Mouse (Mus musculus): ENCODE measurements at regions not wholly inside any gene's neighbourhood (a gene's known extent, or its start where the extent isn't known, plus 50 kb on each side); places are given as distances from the start of the nearest gene placed in this dataset.

DNA sequence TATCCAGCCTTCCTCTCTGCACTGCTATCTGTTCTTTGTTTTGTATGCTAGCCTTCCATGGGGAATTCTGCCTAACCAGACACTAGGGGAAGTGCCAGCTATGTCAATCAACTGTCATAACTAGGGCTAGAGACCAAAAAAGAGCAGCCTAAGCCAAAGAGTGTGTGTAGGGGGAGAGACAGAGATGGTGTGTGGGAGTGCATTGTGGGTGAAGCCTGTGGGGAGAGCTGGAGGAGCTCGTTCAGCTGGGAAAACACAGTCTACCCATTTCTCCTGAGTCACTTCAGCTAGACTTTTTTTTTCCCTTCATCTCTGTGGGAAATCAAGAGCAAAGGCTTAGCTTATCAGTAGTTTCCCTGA, 142.5 kb upstream of the Dph6 start:
- H3K4me2 ChIP-seq (ENCODE audit: low read depth): no peak overlapping the region
- H3K9me3 ChIP-seq (ENCODE audit: low read length): no peaks in the 10 kb centered on the region
- no peak overlapping the region for H3K4me3 ChIP-seq (ENCODE audit: low read depth, low read length)
- 0 out of 2 replicates have a peak overlapping the region, but pooled peaks have one; percentile 21 for H3K27ac ChIP-seq (ENCODE audit: low read depth, low read length)
- no peaks in the 10 kb centered on the region for H3K4me1 ChIP-seq (ENCODE audit: insufficient read depth)
- H3K9ac ChIP-seq: no peak overlapping the region
- ATAC-seq: peak; percentile 94
- no peaks in the 10 kb centered on the region for H3K27me3 ChIP-seq (ENCODE audit: insufficient read depth, low read length)
- WGBS: 17% methylated on average over 1 of the region's 1 CpGs
- peak; percentile 67 for DNase-seq
- no peak for TF ChIP-seq CTCF (IDR thresholded peaks at IDR 0.05; ENCODE audit: low read depth)
- H3K36me3 ChIP-seq (ENCODE audit: insufficient read depth): no peaks in the 10 kb centered on the region

DNA sequence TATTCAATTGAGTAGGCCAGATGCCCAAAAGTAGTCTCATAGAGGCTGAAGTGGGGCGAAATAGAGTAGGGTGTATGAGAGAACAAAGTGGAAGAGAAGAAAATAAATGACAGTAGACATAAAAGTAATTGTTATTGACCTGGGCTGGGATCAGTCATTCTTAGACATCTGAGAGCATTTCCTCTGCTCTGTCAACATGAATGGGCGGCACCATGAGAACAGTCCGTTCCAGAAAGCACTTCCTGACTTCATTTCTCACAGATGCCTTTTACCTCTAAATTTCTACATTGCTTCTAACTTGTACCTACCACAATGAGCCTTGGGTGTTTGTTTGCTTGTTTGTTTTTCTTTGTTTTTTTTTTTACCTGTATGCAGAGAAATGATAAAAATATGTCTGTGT, 148.5 kb upstream of the Dph6 start:
- H3K36me3 ChIP-seq (ENCODE audit: insufficient read depth): no peaks in the 10 kb centered on the region
- WGBS: 85% methylated on average over 3 of the region's 3 CpGs
- DNase-seq (no peak), ATAC-seq (no peak)
- H3K4me1 ChIP-seq (ENCODE audit: insufficient read depth): no peaks in the 10 kb centered on the region
- H3K9ac ChIP-seq: no peak overlapping the region
- H3K9me3 ChIP-seq (ENCODE audit: low read length): no peaks in the 10 kb centered on the region
- no peak overlapping the region for H3K27ac ChIP-seq (ENCODE audit: low read depth, low read length)
- H3K27me3 ChIP-seq (ENCODE audit: insufficient read depth, low read length): no peaks in the 10 kb centered on the region
- no peak overlapping the region for H3K4me2 ChIP-seq (ENCODE audit: low read depth)
- TF ChIP-seq CTCF (IDR thresholded peaks at IDR 0.05; ENCODE audit: low read depth): no peak
- no peak overlapping the region for H3K4me3 ChIP-seq (ENCODE audit: low read depth, low read length)

DNA sequence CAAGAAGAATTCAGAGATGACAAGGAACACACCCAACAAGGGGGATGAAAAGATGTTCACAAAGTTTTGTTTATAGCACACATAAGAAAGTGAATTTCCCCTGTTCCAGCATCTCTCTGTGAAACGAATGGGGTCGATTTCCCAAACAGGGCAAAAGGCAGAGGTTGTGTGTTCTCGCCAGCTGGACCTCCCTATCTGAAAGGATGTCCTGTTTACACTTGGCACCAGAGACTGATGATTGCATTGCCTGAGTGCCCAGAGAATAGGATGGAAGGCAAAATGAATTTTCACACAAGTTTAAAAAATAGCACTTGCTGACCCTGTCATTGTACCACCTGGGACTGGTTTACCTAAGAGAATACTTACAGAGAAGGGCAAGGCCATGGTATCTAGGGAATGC, 149.2 kb upstream of the Dph6 start:
- no peak for TF ChIP-seq CTCF (IDR thresholded peaks at IDR 0.05; ENCODE audit: low read depth)
- Histone ChIP-seq H3K9me3 (ENCODE audit: low read length) (no peaks in the 10 kb centered on the region), H3K4me1 (ENCODE audit: insufficient read depth) (no peaks in the 10 kb centered on the region), H3K27me3 (ENCODE audit: insufficient read depth, low read length) (no peaks in the 10 kb centered on the region), H3K9ac (no peak overlapping the region), H3K27ac (ENCODE audit: low read depth, low read length) (no peak overlapping the region), H3K36me3 (ENCODE audit: insufficient read depth) (no peaks in the 10 kb centered on the region), H3K4me3 (ENCODE audit: low read depth, low read length) (no peak overlapping the region), H3K4me2 (ENCODE audit: low read depth) (no peak overlapping the region)
- 75% methylated on average over 3 of the region's 3 CpGs for WGBS
- no peak for DNase-seq
- ATAC-seq: no peak

DNA sequence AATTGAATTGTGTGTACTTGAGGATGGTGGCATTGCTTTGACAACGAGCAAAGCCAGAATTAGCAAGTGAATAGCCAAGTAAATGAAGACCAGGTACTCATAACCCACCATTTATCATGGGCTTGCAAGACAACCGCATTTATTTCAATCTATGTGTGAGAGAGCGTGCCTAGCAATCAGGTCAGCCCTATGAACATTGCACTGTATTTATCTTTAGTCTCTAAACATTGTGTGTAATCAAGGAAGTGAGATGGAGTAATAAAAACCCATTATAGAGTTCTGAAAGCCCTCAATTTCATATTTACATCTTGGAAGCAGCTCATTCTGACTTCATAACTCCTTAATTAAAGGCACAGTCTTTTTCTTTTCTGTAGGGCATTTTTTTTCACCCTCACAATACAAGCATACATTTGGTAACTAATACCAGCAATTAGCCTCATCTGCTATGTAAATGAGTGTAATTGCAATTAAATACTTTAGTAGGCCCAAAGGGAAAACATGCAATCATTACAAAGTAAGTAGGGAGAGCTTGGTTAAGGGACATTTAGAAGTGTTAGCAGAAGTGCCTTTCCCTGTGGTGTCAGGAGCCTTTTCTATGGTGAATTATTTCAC, 150.8 kb upstream of the Dph6 start:
- Histone ChIP-seq H3K4me1 (ENCODE audit: insufficient read depth) (no peaks in the 10 kb centered on the region), H3K9ac (no peak overlapping the region), H3K4me3 (ENCODE audit: low read depth, low read length) (no peak overlapping the region), H3K9me3 (ENCODE audit: low read length) (no peaks in the 10 kb centered on the region), H3K36me3 (ENCODE audit: insufficient read depth) (no peaks in the 10 kb centered on the region), H3K27me3 (ENCODE audit: insufficient read depth, low read length) (no peaks in the 10 kb centered on the region), H3K27ac (ENCODE audit: low read depth, low read length) (no peak overlapping the region), H3K4me2 (ENCODE audit: low read depth) (no peak overlapping the region)
- no peak for DNase-seq
- peak; percentile 38; the same call in 1 of the 2 replicates for ATAC-seq
- no peak for TF ChIP-seq CTCF (IDR thresholded peaks at IDR 0.05; ENCODE audit: low read depth)
- WGBS: 54% methylated on average over 3 of the region's 3 CpGs

DNA sequence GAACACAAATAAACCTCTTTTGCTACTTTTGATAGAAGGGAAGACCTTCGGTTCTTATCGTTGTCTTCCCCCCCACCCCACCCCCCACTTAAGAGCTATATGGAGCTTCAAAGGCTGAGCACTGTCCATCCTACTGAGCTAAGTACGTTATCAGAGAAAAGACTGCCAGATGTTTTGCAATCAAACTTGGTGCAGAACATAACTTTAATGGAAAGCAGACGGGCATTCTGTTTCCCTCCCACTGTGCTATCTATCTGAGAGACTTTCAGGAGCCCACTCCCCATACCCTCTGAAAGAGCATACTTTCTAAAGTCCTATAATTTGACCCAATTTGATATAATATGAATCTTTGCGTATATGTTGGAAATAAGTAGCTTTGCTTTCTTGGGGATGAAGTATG, 153.3 kb upstream of the Dph6 start:
- WGBS: 84% methylated on average over 5 of the region's 5 CpGs
- no peak overlapping the region for H3K4me2 ChIP-seq (ENCODE audit: low read depth)
- no peaks in the 10 kb centered on the region for H3K36me3 ChIP-seq (ENCODE audit: insufficient read depth)
- H3K9me3 ChIP-seq (ENCODE audit: low read length): no peaks in the 10 kb centered on the region
- DNase-seq: no peak
- no peaks in the 10 kb centered on the region for H3K4me1 ChIP-seq (ENCODE audit: insufficient read depth)
- no peak overlapping the region for H3K9ac ChIP-seq
- no peak overlapping the region for H3K27ac ChIP-seq (ENCODE audit: low read depth, low read length)
- no peak for ATAC-seq
- no peak for TF ChIP-seq CTCF (IDR thresholded peaks at IDR 0.05; ENCODE audit: low read depth)
- no peak overlapping the region for H3K4me3 ChIP-seq (ENCODE audit: low read depth, low read length)
- H3K27me3 ChIP-seq (ENCODE audit: insufficient read depth, low read length): no peaks in the 10 kb centered on the region; the same call in 1 of the 2 replicates

DNA sequence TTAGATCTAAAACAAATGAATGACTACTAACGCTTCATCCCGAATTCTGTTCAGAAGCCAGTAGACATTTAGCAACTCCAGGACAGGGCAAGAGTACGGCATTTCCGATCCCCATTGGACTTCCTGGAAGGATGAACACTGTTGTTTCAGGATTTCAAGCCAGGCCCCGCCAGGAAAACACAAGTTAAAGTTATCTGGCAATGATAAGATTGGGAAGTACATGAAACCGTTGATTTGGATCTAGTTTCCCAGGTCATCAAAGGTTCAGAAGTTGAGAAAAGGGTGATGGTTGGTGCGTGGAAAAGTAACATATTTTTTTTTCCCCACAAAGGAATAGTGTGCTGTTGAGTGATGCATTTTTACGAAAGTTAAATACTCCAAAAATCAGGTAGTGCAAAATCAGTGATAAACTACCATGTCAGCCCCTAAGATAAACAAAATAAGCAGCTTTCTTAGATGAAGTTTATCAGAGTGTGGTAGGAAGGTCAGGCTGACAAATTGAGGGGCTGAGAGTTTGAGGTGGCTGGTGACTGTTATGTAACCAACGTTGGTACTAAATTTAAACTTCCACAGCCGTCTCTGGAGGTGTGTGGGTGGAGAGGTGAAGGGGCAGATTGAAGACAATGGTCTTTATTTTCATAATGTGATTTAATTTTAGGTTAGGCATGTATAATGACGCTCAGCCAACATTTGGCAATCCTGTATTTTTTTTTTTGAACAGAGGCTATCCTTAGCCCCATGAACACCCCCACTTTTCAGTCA, 157.6 kb upstream of the Dph6 start:
- DNase-seq (no peak), ATAC-seq (no peak)
- H3K9ac ChIP-seq: no peak overlapping the region
- no peak overlapping the region for H3K4me2 ChIP-seq (ENCODE audit: low read depth)
- H3K4me1 ChIP-seq (ENCODE audit: insufficient read depth): no peaks in the 10 kb centered on the region
- no peak overlapping the region for H3K4me3 ChIP-seq (ENCODE audit: low read depth, low read length)
- 85% methylated on average over 11 of the region's 11 CpGs for WGBS
- H3K27me3 ChIP-seq (ENCODE audit: insufficient read depth, low read length): no peaks in the 10 kb centered on the region; the same call in none of the 2 replicates
- no peaks in the 10 kb centered on the region for H3K9me3 ChIP-seq (ENCODE audit: low read length)
- TF ChIP-seq CTCF (IDR thresholded peaks at IDR 0.05; ENCODE audit: low read depth): no peak
- no peak overlapping the region for H3K27ac ChIP-seq (ENCODE audit: low read depth, low read length)
- H3K36me3 ChIP-seq (ENCODE audit: insufficient read depth): no peaks in the 10 kb centered on the region

DNA sequence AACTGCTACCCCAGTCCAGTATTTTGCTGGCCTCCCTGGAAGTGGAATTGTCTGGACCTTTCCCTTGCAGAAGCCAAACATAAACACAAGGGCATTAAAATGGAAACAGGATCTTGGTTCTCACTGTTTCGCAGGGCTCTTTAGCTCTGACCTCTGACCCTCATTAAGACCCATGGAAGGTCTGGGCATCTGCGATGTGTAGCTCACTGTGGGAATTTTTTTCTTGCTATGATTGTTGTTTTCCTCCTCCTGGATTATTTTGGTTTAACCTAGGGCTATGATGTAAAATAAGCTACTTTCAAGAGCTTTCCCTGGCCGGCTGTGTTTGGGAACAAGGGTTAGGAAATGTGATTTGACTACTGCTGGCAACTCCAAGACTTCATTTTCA, 158.1 kb upstream of the Dph6 start:
- ATAC-seq: no peak
- Histone ChIP-seq H3K27ac (ENCODE audit: low read depth, low read length) (no peak overlapping the region), H3K9me3 (ENCODE audit: low read length) (no peaks in the 10 kb centered on the region), H3K27me3 (ENCODE audit: insufficient read depth, low read length) (no peaks in the 10 kb centered on the region; the same call in none of the 2 replicates), H3K4me2 (ENCODE audit: low read depth) (no peak overlapping the region), H3K9ac (no peak overlapping the region), H3K4me1 (ENCODE audit: insufficient read depth) (no peaks in the 10 kb centered on the region), H3K4me3 (ENCODE audit: low read depth, low read length) (no peak overlapping the region), H3K36me3 (ENCODE audit: insufficient read depth) (no peaks in the 10 kb centered on the region)
- 35% methylated on average over 3 of the region's 3 CpGs for WGBS
- DNase-seq: no peak
- no peak for TF ChIP-seq CTCF (IDR thresholded peaks at IDR 0.05; ENCODE audit: low read depth)

All from forebrain, postnatal 0 days (tissue).